Mouse (Mus musculus): ENCODE data around the gene Ide. TPM values are rescaled to one million over a fixed set of nuclear protein-coding genes. Genes with fewer than 3 reads are reported as not detected.

The Ide gene
- polyA plus RNA-seq (2017; shearing (Covaris generic)): 10 to 100 TPM; 57.4 to 92.1 (median 62.0) TPM

GRCm38 (mm10) chr19:37337752-37338151, at the start of gene Ide:
TSS of gene Ide (minus strand) at chr19:37337852.
- ATAC-seq: no peak

GRCm38 (mm10) chr19:37386126-37386525, 48.5 kb upstream of the Ide start:
- ATAC-seq: no peak

- no peak for ATAC-seq
Measured at GRCm38 (mm10) chr19:37378816-37379215, 41.2 kb upstream of the Ide start.

GRCm38 (mm10) chr19:37377404-37377990, 39.8 kb upstream of the Ide start:
- ATAC-seq: no peak

- ATAC-seq: no peak
Measured at GRCm38 (mm10) chr19:37376841-37377240, 39.2 kb upstream of the Ide start.

GRCm38 (mm10) chr19:37375755-37376615, 38.3 kb upstream of the Ide start, which contains the start of gene Kif11:
TSS of gene Kif11 (plus strand) at chr19:37376403.
- ATAC-seq: peak; percentile 95

- ATAC-seq: no peak
Measured at GRCm38 (mm10) chr19:37374941-37375754, 37.5 kb upstream of the Ide start.

- no peak for ATAC-seq
Measured at GRCm38 (mm10) chr19:37370356-37370755, 32.7 kb upstream of the Ide start.

GRCm38 (mm10) chr19:37369921-37370320, 32.3 kb upstream of the Ide start:
- no peak for ATAC-seq

GRCm38 (mm10) chr19:37368990-37369389, 31.3 kb upstream of the Ide start:
- no peak for ATAC-seq

GRCm38 (mm10) chr19:37363128-37363939, 25.7 kb upstream of the Ide start:
- no peak for ATAC-seq

- ATAC-seq: no peak
Measured at GRCm38 (mm10) chr19:37362545-37362944, 24.9 kb upstream of the Ide start.

- no peak for ATAC-seq
Measured at GRCm38 (mm10) chr19:37360044-37360443, 22.4 kb upstream of the Ide start.

- no peak for ATAC-seq
Measured at GRCm38 (mm10) chr19:37353331-37353730, 15.7 kb upstream of the Ide start.

GRCm38 (mm10) chr19:37352756-37353155, 15.1 kb upstream of the Ide start:
- ATAC-seq: no peak

- ATAC-seq: no peak
Measured at GRCm38 (mm10) chr19:37348952-37349351, 11.3 kb upstream of the Ide start.

GRCm38 (mm10) chr19:37348331-37348730, 10.7 kb upstream of the Ide start:
- ATAC-seq: no peak

GRCm38 (mm10) chr19:37346258-37346657, 8.6 kb upstream of the Ide start:
- ATAC-seq: no peak

- ATAC-seq: no peak
Measured at GRCm38 (mm10) chr19:37343899-37344298, 6.2 kb upstream of the Ide start.

GRCm38 (mm10) chr19:37340931-37341330, 3.3 kb upstream of the Ide start:
- ATAC-seq: no peak

- no peak for ATAC-seq
Measured at GRCm38 (mm10) chr19:37340495-37340894, 2.8 kb upstream of the Ide start.

GRCm38 (mm10) chr19:37335392-37335791, 2.3 kb downstream of the Ide start:
- no peak for ATAC-seq
